Mouse (Mus musculus): ENCODE measurements around the gene Rmdn2.

The Rmdn2 gene

DNA sequence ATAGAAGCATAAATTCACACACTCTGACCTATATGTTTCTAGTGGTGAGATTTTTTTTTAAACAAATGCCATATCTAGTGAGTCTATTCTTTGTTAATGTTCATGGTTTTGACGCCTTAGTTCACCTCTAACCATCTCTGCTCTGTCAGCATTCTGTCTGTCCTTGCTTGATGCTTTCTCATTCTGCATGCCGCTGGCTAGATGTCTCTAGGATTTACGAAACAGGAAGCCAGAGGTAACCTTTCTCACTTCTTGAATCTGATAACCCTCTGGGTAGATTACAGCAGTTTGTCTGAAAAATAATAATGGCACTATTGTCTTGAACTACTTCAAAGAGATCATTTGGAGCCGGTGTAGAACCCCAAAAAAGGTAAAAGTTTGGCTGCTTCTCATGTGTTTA, 5.0 kb downstream of the Rmdn2 start:
- no peak for DNase-seq (ENCODE audit: low spot score)

DNA sequence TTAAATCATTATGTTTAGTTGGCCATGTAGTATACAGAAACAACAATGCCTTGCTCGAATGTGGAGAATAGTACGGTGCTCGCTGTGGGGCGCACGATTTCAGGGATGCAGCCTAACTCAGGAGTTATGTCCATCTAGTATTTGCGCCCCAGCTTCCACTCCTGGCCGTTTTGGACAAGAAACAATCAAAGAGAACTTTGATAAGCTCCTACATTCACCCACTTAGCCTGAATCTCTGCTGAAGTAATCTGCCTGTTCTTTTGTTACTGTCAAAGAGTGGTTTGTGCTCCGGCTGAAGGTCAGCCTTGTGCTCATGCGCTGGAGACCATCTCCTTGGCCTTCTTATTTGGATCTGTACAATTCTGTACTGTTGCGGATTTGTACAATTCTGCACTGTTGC, 6.8 kb downstream of the Rmdn2 start:
- no peak for DNase-seq (ENCODE audit: low spot score)

GRCm38 (mm10) chr17:79618984-79619383, 7.3 kb downstream of the Rmdn2 start:
- no peak for DNase-seq (ENCODE audit: low spot score)

GRCm38 (mm10) chr17:79622050-79622449, 10.4 kb downstream of the Rmdn2 start:
- DNase-seq (ENCODE audit: low spot score): no peak

- no peak for DNase-seq (ENCODE audit: low spot score)
These were observed 10.9 kb downstream of the Rmdn2 start for GRCm38 (mm10) chr17:79622574-79622973.

GRCm38 (mm10) chr17:79623841-79624240, 12.2 kb downstream of the Rmdn2 start:
- no peak for DNase-seq (ENCODE audit: low spot score)

GRCm38 (mm10) chr17:79626241-79626816, 14.7 kb downstream of the Rmdn2 start:
- DNase-seq (ENCODE audit: low spot score): no peak

DNA sequence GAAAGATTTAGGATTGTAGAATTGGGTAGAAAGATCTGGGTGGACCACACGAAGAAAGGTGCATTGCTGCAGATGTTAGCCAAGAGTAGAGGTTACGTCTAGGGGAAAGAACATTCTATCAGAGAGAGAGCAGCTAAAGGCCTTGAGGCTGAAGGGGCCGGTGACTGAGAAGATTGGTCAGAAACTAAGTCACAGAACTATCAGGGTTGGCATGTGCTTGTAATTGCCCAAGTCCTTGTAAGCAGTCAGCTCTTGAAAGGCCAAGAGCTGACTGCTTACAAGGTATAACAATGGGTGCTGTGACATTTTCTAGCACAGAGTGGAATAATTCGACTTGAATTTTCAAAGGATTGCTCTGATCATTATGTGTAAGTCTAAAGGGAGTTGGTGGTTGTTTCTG, 38.2 kb downstream of the Rmdn2 start:
- DNase-seq (ENCODE audit: low spot score): no peak

DNA sequence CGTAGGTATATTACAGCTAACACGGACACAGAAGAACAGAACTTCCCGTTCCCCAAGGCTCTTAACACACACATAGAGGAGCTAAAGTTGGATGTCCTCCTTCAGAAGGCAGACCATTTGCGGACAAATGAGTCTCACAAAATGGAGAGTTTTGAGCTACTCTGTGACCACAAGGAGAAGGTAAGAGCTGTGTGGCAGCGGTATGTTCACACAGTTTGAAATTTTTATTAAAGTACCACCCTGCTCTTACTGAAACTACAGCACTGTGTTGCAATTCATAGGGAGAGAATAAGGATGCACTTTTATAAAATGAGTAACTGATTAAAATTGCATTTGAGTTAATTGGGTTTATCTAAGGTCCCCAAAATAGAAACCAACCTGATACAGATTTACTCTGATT, 38.6 kb downstream of the Rmdn2 start:
- DNase-seq (ENCODE audit: low spot score): no peak

- no peak for DNase-seq (ENCODE audit: low spot score)
These were observed 41.5 kb downstream of the Rmdn2 start for GRCm38 (mm10) chr17:79653171-79653570.

DNA sequence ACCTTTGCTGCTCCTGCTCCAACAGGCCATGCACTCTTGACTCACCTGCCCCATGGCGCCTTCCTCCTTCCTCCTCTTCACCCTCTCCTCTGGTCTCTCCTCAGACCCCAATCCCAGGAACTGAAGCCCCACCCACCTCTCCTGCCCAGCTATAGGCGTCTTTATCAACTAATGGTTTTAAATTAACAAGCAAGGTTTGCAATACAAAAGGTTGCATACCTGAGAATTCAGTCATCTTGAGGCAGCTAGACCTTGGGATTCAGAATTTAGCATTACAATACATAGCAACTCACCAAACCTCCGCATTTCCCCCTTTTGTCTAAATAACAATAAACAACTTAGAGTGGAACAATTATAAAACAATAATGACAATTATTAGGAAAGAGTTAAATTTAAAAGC, 42.5 kb downstream of the Rmdn2 start:
- no peak for DNase-seq (ENCODE audit: low spot score)

DNA sequence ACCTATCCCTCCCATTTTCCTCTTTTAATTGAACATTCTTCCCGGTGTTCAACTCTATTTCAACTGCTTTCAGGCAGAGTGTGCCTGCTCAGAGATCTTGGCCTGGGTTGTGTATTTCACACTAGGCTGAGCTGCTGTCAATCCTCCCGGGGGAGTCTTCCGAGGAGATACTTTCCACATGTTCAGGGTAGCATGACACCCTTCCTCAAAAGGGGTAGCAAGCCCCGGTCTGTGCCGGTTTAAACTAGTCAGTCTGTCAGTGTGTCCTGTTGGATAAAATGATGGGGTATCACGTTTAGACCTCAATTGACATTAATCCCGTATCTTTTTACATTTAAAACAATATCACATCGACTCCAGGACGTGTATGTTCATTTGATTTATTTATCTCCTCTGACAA, 46.1 kb downstream of the Rmdn2 start:
- DNase-seq (ENCODE audit: low spot score): no peak

DNA sequence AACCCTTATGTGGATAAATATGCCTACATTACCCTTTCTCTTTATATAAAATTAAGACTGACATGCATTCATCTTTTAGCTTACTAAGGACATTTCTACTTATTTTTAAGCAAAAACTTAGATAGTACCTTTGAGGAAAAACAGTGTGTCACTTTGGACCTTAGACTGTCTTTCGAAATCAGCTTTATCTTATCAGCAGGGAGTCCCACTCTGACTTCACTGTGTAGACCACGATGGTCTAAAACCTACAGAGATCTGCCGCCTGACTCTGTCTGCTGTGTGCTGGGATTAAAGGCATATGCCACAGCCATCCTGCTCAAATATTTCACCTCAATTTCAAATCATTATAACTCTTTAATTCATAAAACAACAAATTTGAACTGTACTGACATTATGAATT, 46.8 kb downstream of the Rmdn2 start:
- DNase-seq (ENCODE audit: low spot score): no peak

GRCm38 (mm10) chr17:79658863-79659262, 47.2 kb downstream of the Rmdn2 start:
- DNase-seq (ENCODE audit: low spot score): no peak

GRCm38 (mm10) chr17:79661387-79661786, 49.7 kb downstream of the Rmdn2 start:
- peak; percentile 53 for DNase-seq (ENCODE audit: low spot score)

DNA sequence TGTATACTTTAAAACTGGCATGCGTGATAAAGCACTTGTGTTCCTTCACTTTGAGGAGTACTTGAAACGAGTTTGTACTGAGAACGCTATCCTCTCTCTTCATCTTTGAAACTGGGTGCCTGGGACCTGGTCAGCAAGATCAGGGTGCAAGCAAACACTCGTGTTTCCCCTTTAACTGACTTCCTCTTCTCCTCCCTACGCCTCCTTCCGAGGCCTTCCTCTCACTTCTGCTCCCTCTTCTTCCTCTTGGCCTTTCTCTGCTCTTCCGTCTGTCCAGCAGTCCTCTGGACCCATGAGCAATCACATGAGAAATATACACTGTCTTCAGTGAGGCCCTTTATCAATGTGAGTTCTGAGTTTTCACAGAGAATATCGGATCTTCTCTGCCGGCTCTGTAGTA, 50.2 kb downstream of the Rmdn2 start:
- no peak for DNase-seq (ENCODE audit: low spot score)

DNA sequence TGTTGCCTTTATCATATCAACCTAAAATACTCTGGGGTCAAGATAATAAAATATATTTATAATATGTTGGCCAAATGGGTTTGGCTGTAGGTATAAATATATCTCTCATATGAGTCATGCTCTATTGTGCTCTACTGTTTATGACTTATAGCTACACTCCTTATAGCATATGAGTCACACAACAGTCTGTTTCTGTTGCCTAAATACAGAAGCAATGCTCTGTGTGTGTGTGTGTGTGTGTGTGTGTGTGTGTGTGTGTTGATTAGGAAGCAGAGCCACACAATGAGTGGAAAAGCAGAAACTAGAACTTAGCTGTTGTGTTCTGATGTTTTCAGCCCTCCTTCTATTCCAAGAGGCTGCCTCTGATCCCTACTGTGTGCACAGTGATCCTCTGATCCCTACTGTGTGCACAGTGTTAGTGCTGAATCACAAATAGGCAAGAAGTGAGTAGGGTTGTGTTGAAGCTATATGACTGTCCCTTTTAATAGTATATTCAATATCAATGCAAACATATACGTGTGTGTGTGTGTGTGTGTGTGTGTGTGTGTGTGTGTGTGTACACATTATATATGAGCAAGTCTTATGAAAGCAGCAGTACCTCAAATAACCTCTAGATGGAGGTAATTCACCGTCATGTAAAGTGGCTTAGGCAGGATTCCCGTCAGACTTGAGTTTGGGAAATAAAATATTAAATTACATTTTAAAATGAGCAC, 51.9 kb downstream of the Rmdn2 start:
- no peak for DNase-seq (ENCODE audit: low spot score)

- DNase-seq (ENCODE audit: low spot score): no peak
These were observed 52.4 kb downstream of the Rmdn2 start for GRCm38 (mm10) chr17:79664106-79664417.

DNA sequence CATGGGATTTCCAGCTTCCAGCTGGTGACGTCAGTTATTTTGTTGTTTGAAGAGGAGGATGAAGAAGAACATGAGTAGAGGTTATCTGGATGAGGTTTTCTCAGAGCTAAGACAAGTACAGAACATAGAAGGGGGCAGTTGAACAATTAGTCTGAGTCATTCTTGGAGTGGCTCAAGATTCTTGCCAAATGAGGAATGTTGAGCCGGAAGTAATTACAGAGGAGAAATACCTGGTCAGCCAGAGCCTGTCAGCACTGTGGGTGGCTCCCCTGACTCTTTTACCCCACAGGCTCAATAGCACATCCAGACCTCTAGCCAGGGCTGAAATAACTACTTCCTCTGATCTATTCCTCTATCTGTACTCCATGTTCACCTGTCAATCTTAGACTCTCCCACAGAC, 59.2 kb downstream of the Rmdn2 start:
- DNase-seq (ENCODE audit: low spot score): no peak

DNA sequence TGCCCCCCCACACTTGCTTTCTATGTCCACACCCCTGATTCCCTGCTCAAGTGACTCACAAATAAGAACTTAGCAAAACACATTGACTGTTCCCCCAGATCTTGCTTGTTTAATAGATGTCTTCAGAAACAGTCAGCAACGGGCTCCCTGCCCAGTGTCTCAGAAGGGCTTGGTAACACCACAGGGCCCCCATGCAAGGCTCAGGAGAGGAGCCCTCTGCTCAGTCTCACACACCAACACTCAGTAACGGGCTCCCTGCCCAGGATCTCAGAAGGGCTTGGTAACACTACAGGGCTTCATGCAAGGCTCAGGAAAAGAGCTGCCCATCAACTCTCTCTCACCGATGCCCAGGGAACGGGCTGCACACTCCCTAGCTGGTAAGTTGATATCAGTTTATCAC, 83.4 kb downstream of the Rmdn2 start:
- no peak for DNase-seq (ENCODE audit: low spot score)

- no peak for DNase-seq (ENCODE audit: low spot score)
These were observed 83.9 kb downstream of the Rmdn2 start for GRCm38 (mm10) chr17:79695541-79695940.

DNA sequence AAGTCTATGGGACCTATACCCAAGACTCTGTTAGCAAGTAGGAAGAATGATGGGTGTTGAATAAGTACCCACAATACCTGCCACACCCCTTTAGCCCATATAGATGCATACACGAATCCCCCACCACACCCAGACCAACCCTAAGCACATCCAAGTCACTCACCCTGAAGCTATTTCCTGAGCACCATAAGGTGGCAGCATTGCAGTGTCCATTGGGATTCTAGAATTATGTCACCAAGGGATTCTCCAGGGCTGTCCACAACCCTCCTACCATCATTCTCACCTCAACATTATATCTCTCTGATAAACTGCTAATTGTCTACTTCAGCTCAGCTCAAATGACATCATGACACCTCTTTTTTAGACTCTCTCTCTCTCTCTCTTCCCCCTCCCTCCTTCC, 87.5 kb downstream of the Rmdn2 start:
- no peak for DNase-seq (ENCODE audit: low spot score)

DNA sequence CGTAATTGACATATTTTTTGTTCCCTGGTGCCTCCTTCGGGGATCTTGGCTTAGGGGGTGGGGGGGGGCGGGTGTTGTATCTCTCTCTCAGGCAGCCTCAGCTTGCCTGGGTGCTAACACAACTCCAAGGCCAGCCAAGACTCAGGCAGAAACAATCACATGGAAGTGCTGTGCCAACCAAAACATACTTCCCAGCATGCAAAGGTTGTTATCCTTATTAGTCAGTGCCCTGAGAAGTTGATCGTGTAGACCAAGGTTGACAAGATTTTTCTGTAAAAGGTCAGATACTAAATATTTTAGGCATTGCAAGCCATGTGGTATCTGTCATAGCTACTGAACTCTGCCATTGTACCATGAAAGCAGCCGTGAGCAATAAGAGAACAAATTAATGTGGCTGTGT, 89.2 kb downstream of the Rmdn2 start:
- DNase-seq (ENCODE audit: low spot score): peak; percentile 40

DNA sequence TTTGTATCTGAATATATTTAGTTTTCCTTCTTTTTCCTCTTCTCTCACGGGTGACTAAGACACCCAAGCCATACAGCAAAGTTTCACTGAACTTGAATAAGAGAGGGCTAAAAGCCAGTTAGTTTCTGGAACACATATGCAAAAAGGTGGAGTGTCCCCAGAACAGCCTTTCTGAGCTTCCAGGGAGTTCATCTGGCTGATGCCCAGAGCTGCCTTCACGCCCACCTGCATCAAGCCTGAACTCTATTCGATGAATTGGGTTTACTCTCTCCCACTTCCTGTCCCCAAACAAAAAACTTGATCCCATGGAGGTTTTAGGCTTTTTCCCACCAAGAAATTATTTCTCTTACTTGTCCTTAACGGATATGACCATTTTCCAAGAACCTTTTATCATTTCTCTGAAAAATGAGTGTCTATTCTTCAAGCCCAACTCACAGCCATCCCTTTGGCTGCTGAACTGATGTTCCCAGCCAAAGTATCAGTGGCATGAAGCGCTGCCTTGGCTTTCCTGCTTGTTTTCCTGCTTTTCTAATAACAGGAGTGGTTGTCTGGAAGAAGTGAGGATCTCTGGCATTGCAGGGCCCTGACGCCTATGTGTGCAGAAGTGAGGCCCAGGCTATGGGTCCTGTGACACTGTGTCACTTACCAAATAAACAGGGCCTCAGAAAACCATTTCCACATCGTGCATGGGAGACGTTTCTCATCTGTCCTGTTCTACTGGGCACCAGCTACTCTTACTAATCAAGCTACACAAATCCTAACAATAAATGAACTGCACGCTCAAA, 94.2 kb downstream of the Rmdn2 start:
- DNase-seq (ENCODE audit: low spot score): no peak

Measured in ovary, postnatal 36 days (tissue).